Mouse (Mus musculus): ENCODE measurements around the gene Gm9508. TPM values are rescaled to one million over a fixed set of nuclear protein-coding genes. Genes with fewer than 3 reads are reported as not detected.

The Gm9508 gene
- polyA plus RNA-seq, 1 experiment from 2014 or later = not detected

- no peaks in the 10 kb centered on the region for H3K27me3 ChIP-seq (ENCODE audit: control insufficient read depth, insufficient read depth, low read length)
- WGBS = 86% methylated on average over 9 of the region's 9 CpGs
- H3K4me3 ChIP-seq (ENCODE audit: low read depth, low read length) = no peak overlapping the region
- no peaks in the 10 kb centered on the region for H3K9me3 ChIP-seq (ENCODE audit: control insufficient read depth, low read length)
- H3K27ac ChIP-seq (ENCODE audit: low read depth, low read length) = no peak overlapping the region
- no peak overlapping the region for H3K9ac ChIP-seq (ENCODE audit: low read depth, low read length)
- no peak overlapping the region for H3K4me2 ChIP-seq (replicated peaks; ENCODE audit: low read depth, low read length)
- no peak for ATAC-seq (ENCODE audit: low FRiP score)
- H3K4me1 ChIP-seq (replicated peaks; ENCODE audit: control insufficient read depth, insufficient read depth, low read length) = no peaks in the 10 kb centered on the region
- no peaks in the 10 kb centered on the region for H3K36me3 ChIP-seq (ENCODE audit: control insufficient read depth, insufficient read depth, low read length)
- no peak for DNase-seq (ENCODE audit: low spot score)
These were observed 45.0 kb downstream of the Gm9508 start for GRCm38 (mm10) chr10:77652046-77652445.

GRCm38 (mm10) chr10:77647901-77648300 is 49.1 kb downstream of the Gm9508 start:
- ATAC-seq (ENCODE audit: low FRiP score) (no peak), DNase-seq (ENCODE audit: low spot score) (no peak)
- H3K4me3 ChIP-seq (ENCODE audit: low read depth, low read length) = no peak overlapping the region
- no peak overlapping the region for H3K9ac ChIP-seq (ENCODE audit: low read depth, low read length)
- no peak overlapping the region for H3K27ac ChIP-seq (ENCODE audit: low read depth, low read length)
- H3K4me2 ChIP-seq (replicated peaks; ENCODE audit: low read depth, low read length) = no peak overlapping the region
- 82% methylated on average over 8 of the region's 8 CpGs for WGBS
- no peaks in the 10 kb centered on the region for H3K9me3 ChIP-seq (ENCODE audit: control insufficient read depth, low read length)
- H3K27me3 ChIP-seq (ENCODE audit: control insufficient read depth, insufficient read depth, low read length) = no peaks in the 10 kb centered on the region
- peaks cover 10% of the 10 kb centered on the region for H3K36me3 ChIP-seq (ENCODE audit: control insufficient read depth, insufficient read depth, low read length)
- H3K4me1 ChIP-seq (replicated peaks; ENCODE audit: control insufficient read depth, insufficient read depth, low read length) = no peaks in the 10 kb centered on the region

GRCm38 (mm10) chr10:77647461-77647860 is 49.6 kb downstream of the Gm9508 start:
- no peak overlapping the region for H3K4me2 ChIP-seq (replicated peaks; ENCODE audit: low read depth, low read length)
- H3K9ac ChIP-seq (ENCODE audit: low read depth, low read length) = no peak overlapping the region
- ATAC-seq (ENCODE audit: low FRiP score) (no peak), DNase-seq (ENCODE audit: low spot score) (no peak)
- no peak overlapping the region for H3K27ac ChIP-seq (ENCODE audit: low read depth, low read length)
- H3K27me3 ChIP-seq (ENCODE audit: control insufficient read depth, insufficient read depth, low read length) = no peaks in the 10 kb centered on the region
- H3K4me3 ChIP-seq (ENCODE audit: low read depth, low read length) = no peak overlapping the region
- H3K9me3 ChIP-seq (ENCODE audit: control insufficient read depth, low read length) = no peaks in the 10 kb centered on the region
- H3K36me3 ChIP-seq (ENCODE audit: control insufficient read depth, insufficient read depth, low read length) = peaks cover 10% of the 10 kb centered on the region
- WGBS = 88% methylated on average over 1 of the region's 1 CpGs
- H3K4me1 ChIP-seq (replicated peaks; ENCODE audit: control insufficient read depth, insufficient read depth, low read length) = no peaks in the 10 kb centered on the region

Other genes with a start within 250 kb of the Gm9508 start
- 34.6 and 41.8 TPM in 2 replicates for gene Fam207a, start 181.4 kb downstream of the Gm9508 start, polyA plus RNA-seq (2014; fragmentation: Nextera tagmentation; extraction: Ambion mirVana)
- gene Itgb2, start 167.0 kb downstream of the Gm9508 start, polyA plus RNA-seq (2014; fragmentation: Nextera tagmentation; extraction: Ambion mirVana) = 1.2 and 1.8 TPM in 2 replicates
- gene Pttg1ip, start 115.5 kb downstream of the Gm9508 start, polyA plus RNA-seq (2014; fragmentation: Nextera tagmentation; extraction: Ambion mirVana) = 73.1 and 79.3 TPM in 2 replicates
- 287 and 321 TPM in 2 replicates for gene Sumo3, start 91.1 kb downstream of the Gm9508 start, polyA plus RNA-seq (2014; fragmentation: Nextera tagmentation; extraction: Ambion mirVana)
- 2.2 TPM in 1 of 2 replicates, not detected in the other for gene Gm49325, start 91.0 kb downstream of the Gm9508 start, polyA plus RNA-seq (2014; fragmentation: Nextera tagmentation; extraction: Ambion mirVana)
- gene Ube2g2, start 75.0 kb downstream of the Gm9508 start, polyA plus RNA-seq (2014; fragmentation: Nextera tagmentation; extraction: Ambion mirVana) = 40.5 and 50.0 TPM in 2 replicates
- 0.56 and 0.64 TPM in 2 replicates for gene Tspear, start 10.7 kb downstream of the Gm9508 start, polyA plus RNA-seq (2014; fragmentation: Nextera tagmentation; extraction: Ambion mirVana)
- gene Gm19402, start 6.5 kb downstream of the Gm9508 start, polyA plus RNA-seq (2014; fragmentation: Nextera tagmentation; extraction: Ambion mirVana) = not detected in 2 replicates
- gene Gm10272, start 9.4 kb upstream of the Gm9508 start, polyA plus RNA-seq (2014; fragmentation: Nextera tagmentation; extraction: Ambion mirVana) = not detected in 2 replicates
- gene Gm10024, start 14.2 kb upstream of the Gm9508 start, polyA plus RNA-seq (2014; fragmentation: Nextera tagmentation; extraction: Ambion mirVana) = not detected in 2 replicates
- gene Gm10142, start 18.6 kb upstream of the Gm9508 start, polyA plus RNA-seq (2014; fragmentation: Nextera tagmentation; extraction: Ambion mirVana) = not detected in 2 replicates
- gene Krtap12-1, start 23.4 kb upstream of the Gm9508 start, polyA plus RNA-seq (2014; fragmentation: Nextera tagmentation; extraction: Ambion mirVana) = not detected in 2 replicates
- gene Gm10100, start 29.3 kb upstream of the Gm9508 start, polyA plus RNA-seq (2014; fragmentation: Nextera tagmentation; extraction: Ambion mirVana) = not detected in 2 replicates
- gene Gm18596, start 45.4 kb upstream of the Gm9508 start, polyA plus RNA-seq (2014; fragmentation: Nextera tagmentation; extraction: Ambion mirVana) = not detected in 2 replicates
- not detected in 2 replicates for gene Gm9736, start 54.1 kb upstream of the Gm9508 start, polyA plus RNA-seq (2014; fragmentation: Nextera tagmentation; extraction: Ambion mirVana)
- not detected in 2 replicates for gene Gm3233, start 62.4 kb upstream of the Gm9508 start, polyA plus RNA-seq (2014; fragmentation: Nextera tagmentation; extraction: Ambion mirVana)
- gene Gm3238, start 74.1 kb upstream of the Gm9508 start, polyA plus RNA-seq (2014; fragmentation: Nextera tagmentation; extraction: Ambion mirVana) = not detected in 2 replicates
- gene Gm7138, start 79.7 kb upstream of the Gm9508 start, polyA plus RNA-seq (2014; fragmentation: Nextera tagmentation; extraction: Ambion mirVana) = not detected in 2 replicates
- not detected in 2 replicates for gene Gm3250, start 85.3 kb upstream of the Gm9508 start, polyA plus RNA-seq (2014; fragmentation: Nextera tagmentation; extraction: Ambion mirVana)
- gene Gm7137, start 91.0 kb upstream of the Gm9508 start, polyA plus RNA-seq (2014; fragmentation: Nextera tagmentation; extraction: Ambion mirVana) = not detected in 2 replicates
- gene Gm9639, start 97.8 kb upstream of the Gm9508 start, polyA plus RNA-seq (2014; fragmentation: Nextera tagmentation; extraction: Ambion mirVana) = not detected in 2 replicates
- gene Gm19668, start 101.9 kb upstream of the Gm9508 start, polyA plus RNA-seq (2014; fragmentation: Nextera tagmentation; extraction: Ambion mirVana) = not detected in 2 replicates
- not detected in 2 replicates for gene Gm9507, start 114.6 kb upstream of the Gm9508 start, polyA plus RNA-seq (2014; fragmentation: Nextera tagmentation; extraction: Ambion mirVana)
- not detected in 2 replicates for gene Gm2696, start 117.4 kb upstream of the Gm9508 start, polyA plus RNA-seq (2014; fragmentation: Nextera tagmentation; extraction: Ambion mirVana)
- gene Krtap10-4, start 129.9 kb upstream of the Gm9508 start, polyA plus RNA-seq (2014; fragmentation: Nextera tagmentation; extraction: Ambion mirVana) = not detected in 2 replicates
- not detected in 2 replicates for gene Krtap10-10, start 138.7 kb upstream of the Gm9508 start, polyA plus RNA-seq (2014; fragmentation: Nextera tagmentation; extraction: Ambion mirVana)
- gene Gm36176, start 149.6 kb upstream of the Gm9508 start, polyA plus RNA-seq (2014; fragmentation: Nextera tagmentation; extraction: Ambion mirVana) = not detected in 2 replicates
- gene Gm10318, start 155.6 kb upstream of the Gm9508 start, polyA plus RNA-seq (2014; fragmentation: Nextera tagmentation; extraction: Ambion mirVana) = not detected in 2 replicates
- not detected in 2 replicates for gene Gm3285, start 164.7 kb upstream of the Gm9508 start, polyA plus RNA-seq (2014; fragmentation: Nextera tagmentation; extraction: Ambion mirVana)
- gene Lrrc3, start 205.3 kb upstream of the Gm9508 start, polyA plus RNA-seq (2014; fragmentation: Nextera tagmentation; extraction: Ambion mirVana) = 3.1 and 3.6 TPM in 2 replicates